Mouse (Mus musculus): ENCODE data around the gene Uhrf1. TPM values are rescaled to one million over a fixed set of nuclear protein-coding genes. Genes with fewer than 3 reads are reported as not detected.

Uhrf1 gene
- polyA plus RNA-seq, 1 experiment: 123 TPM

DNA sequence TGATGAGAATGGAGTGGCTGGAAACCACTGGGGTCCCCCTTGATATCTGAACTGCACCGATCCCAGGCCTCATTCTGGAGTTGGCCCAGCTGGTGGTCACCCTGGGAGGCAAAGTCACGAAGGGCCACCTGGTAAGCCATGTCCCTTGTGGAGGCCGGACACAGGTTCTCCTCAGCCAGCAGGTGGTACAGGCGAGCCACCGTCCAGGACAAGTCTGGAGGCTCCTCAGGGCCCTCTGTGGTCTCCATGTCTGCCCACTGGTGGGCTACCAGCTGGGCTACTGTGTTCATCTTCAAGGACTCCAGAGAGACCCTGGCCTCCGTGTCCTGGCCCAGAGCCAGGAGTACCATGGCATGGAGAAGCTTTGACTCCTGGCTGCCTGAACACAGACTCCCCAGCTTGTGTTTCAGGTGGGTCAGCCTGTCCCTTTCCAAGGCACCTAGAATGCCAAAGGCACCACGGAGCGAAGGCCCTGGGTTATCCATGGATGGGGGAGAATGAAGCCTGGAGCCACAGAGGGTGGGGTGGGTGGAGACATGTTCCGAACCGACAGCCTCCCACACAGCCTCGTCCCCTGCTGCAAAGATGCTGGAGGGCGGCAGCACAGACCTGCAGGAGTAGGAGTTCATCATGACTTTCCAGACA lies 31.4 kb upstream of the Uhrf1 start:
- no peak for TF ChIP-seq GATA1 (IDR thresholded peaks at IDR 0.05; ENCODE audit: low read length)

DNA sequence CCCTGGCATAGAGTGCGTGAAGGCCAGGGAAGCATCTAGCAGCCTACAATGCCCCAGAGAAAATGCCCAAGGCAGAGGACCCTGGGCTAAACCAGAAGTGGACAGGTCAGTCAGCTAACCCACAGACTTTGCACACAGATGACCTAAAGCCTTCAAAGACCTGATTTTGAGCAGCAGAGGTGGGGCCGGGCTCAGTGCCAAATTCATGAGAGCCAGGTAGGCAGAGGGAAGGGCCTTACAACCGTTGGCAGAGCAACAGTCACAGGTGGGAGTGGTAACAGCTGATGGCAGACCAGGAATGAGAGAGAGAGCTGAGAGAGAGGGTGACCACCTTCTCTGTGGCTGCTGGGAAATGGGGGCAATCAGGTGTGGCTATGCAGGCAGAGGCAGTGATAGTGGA lies 30.5 kb upstream of the Uhrf1 start:
- no peak for TF ChIP-seq GATA1 (IDR thresholded peaks at IDR 0.05; ENCODE audit: low read length)

DNA sequence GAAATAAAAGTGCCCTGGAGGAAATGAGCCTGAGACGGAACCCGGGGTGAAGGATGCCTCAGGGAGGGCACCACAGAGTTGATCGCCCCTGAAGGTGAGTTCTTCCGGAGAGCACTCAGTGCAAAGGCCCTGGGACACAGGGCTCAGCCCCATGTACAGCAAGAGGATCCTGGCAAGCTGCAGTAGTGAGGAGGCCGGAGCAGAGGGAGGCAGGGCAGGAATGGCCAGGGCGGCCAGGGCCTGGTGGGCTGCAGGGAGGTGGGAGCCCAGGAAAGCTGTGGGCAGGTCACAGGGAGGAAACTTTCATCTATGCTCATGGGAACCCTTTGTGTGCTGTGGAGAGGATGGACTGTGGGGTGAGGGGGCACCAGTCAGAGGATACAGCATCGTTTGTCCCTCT lies 29.6 kb upstream of the Uhrf1 start:
- TF ChIP-seq GATA1 (IDR thresholded peaks at IDR 0.05; ENCODE audit: low read length): no peak

DNA sequence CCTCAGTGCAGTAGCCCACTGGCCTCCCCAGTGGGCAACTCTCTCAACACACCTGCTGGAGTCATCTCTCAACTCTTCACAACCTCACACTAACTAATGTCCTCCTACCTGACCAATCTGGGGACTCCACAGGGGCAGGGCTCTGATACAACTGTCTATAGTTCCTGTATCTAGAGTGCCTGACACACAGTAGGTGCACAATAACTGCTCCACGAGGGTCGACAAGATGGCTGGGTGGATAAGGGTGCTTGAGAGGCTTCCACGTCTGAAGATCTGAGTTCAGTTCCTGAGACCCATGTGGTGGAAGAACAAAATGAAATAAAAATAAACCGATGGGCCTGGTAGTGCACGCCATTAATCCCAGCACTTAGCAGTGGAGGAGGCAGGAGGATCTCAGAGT lies 29.1 kb upstream of the Uhrf1 start:
- no peak for TF ChIP-seq GATA1 (IDR thresholded peaks at IDR 0.05; ENCODE audit: low read length)

DNA sequence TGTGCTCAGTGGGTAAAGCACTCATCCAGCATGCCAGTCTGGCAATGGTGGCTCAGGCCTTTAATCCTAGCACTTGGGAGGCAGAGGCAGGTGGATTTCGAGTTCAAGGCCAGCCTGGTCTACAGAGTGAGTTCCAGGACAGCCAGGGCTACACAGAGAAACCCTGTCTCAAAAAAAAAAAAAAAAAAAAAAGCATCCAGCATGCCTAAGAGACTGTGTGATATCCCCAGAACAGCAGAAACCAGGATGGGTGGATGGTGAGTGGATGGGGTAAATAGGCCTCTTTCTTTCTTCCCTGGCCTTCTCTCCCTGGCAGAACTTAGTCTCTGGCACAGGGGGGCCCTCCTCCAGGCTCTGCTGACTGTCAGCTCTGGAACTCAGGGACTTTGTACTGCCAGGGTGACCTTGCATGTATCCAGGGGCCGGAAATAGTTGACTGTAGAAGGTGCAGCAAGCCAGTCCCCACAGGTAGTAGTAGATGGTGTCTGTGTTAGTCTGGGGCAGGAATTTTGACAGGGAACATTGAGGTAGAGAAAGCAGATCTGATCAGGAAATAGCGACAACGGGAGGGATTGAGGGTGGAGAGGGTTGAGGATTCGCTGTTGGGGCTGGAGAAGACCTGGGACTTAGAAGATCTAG lies 27.2 kb upstream of the Uhrf1 start:
- no peak for TF ChIP-seq GATA1 (IDR thresholded peaks at IDR 0.05; ENCODE audit: low read length)

DNA sequence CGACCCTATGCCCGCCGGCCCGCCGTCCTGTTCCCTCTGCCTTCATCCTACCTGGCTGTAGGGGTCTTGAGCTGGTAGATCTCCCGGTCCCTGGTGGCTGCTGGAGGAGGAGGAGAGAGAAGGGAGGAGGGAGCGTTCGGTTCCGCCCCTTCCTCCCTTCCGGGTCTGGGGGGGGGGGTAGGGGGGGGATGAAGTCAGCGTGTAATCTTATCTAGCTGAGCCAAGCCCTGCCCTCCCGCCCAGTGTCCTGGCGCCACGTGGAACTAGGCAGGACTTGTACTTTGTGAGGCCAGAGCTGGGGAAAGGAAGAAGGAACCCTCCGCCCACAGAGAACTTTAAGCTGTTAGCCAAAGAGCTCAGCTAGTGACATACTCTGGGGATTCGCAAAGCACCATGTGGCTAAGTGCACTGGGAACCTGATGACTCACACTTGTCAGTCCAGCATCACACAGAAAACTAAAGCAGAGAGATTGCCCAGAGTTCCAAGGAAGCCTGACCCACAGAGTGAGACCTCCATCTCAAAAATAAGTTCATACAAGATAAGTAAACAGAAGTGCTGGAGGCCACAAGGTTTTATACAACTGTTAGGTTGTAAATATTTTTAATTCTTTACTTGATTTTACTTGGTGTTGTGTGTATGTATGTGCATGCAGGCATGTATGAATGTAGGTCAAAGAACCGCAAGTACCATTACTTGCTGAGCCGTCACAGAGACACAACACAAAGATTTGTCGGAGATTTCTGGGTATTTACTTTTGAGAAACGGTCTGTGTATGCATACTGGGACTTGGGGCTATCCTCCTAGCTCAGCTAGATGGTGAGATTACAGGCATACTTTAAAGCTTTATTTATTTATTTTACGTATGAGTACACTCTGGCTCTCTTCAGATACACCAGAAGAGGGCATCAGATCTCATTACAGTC lies 26.2 kb upstream of the Uhrf1 start, which contains the start of gene Ticam1:
Gene Ticam1, minus strand, starts transcription at position 144 of the 924 bp plus-strand sequence.
- TF ChIP-seq GATA1 (IDR thresholded peaks at IDR 0.05; ENCODE audit: low read length): no peak

DNA sequence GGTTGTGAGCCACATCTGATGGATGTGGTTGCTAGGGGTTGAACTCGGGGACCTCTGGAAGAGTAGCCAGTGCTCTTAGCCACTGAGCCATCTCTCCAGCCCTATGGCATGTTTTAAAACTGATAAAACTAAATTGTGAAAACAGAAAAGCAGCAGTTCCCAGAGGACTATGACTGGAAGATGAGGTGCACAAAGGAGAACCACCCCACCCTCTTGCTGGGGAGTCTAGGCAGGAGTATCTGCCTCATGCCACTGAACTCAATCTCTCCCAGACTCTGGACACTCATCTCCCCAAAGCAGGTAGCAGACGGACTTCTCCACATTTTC lies 25.6 kb upstream of the Uhrf1 start:
- TF ChIP-seq GATA1 (IDR thresholded peaks at IDR 0.05; ENCODE audit: low read length): no peak

DNA sequence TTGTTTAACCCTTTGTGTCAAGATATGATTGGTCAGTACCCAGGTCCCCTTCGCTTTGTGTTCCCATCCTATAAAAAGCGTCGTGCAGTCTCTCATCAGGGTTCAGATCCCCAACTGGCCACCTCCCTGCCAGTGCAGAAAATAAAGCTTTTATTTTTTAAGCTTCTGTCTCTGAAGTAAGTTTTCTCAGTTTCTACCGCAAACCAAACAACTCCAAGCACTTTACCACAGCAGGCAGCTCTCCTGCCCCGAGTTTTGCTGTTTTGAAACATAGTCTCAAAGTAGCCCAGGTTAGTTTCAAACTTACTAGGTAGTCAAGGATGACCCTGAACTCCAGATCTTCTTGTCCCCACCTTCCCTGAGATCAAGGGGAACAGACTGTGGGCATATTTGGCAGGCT lies 24.8 kb upstream of the Uhrf1 start:
- TF ChIP-seq GATA1 (IDR thresholded peaks at IDR 0.05; ENCODE audit: low read length): no peak

DNA sequence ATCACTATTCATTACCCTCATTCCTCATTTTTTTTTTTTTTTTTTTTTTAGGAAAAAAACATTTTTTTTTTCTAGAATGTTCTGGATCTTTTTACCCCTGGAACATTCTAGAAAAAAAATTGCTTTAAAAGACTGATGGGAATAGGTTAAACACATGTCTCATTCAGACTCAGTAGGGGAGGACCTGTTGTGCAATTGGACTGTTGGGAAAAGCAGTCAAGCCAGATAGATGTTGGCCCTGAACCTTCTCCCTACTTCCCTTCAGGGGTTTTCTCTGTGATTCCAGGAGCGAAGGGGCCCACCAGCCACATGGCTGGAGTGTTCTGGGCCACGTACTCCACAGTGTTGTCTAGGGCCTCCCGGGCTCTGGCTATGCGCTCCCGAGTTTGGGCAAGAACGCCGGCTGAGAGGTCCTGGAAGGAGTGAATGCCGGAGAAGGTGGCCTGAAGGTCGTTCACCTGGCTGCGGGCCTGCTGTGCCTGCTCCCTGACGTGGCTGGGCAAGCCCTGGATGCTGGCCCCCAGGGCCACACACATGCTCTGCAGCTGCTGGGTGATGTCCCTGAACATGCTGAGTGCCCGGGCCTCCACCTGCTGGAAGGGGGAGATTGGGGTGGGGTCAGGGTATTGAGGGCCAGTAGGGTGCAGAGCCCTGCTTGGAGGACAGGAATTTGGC lies 23.5 kb upstream of the Uhrf1 start:
- TF ChIP-seq GATA1 (IDR thresholded peaks at IDR 0.05; ENCODE audit: low read length): no peak

DNA sequence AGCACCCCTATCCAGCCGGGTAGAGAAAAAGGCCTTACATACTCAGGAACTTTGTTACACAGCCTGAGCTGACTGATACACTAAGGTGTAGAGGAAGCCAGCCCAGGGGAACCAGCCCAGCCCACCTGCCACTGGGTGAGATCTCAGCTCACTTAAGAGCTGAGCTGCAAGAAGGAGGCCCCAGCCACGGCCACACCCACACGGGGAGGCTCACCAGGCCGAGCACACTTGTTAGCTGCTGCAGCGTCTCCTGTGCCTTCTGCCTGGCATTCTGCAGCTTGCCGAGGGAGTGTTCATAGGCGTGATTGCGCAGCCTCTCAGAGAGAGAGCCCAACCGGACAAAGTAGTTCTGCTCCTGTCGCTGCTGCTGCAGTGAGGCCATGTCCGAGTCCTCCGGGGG lies 21.9 kb upstream of the Uhrf1 start:
- no peak for TF ChIP-seq GATA1 (IDR thresholded peaks at IDR 0.05; ENCODE audit: low read length)

DNA sequence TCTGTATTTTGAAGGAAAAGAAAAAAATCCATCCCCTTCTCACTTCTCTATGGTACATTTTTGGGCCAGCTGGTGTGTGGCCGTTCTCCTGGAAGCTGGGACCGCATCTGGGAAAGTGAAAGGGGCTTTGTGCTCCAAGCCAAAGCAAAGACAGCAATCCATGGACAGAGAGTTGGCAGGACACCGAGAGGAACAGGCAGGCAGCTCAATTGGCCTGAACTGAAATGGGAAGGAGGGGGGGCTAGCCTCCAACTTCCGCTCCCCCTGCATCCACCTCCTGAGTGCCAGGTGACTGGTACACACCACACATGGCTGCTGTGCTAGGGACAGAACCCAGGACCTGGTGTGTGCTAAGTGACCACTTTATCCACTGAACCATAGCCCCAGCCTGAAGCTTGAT lies 20.3 kb upstream of the Uhrf1 start:
- no peak for TF ChIP-seq GATA1 (IDR thresholded peaks at IDR 0.05; ENCODE audit: low read length)

DNA sequence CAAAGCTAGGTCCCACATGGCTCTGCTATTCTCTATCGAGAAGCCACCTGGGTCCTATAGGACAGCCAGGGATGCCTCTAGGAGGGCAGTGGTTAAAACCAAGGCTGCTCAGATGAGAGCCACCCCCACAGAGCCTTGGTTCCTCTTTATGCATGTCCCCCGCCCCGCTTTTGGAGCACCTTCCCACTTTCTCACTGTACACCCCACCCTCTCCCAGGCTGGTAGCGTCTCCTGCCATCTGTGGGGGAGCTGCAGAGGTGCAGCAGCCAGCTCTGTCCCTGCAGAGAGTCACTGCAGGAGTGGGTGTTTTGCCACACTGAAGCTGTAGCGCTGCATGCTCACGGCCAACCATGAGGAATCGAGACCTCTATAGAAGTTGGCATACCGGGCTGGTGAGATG lies 19.8 kb upstream of the Uhrf1 start:
- TF ChIP-seq GATA1 (IDR thresholded peaks at IDR 0.05; ENCODE audit: low read length): no peak

DNA sequence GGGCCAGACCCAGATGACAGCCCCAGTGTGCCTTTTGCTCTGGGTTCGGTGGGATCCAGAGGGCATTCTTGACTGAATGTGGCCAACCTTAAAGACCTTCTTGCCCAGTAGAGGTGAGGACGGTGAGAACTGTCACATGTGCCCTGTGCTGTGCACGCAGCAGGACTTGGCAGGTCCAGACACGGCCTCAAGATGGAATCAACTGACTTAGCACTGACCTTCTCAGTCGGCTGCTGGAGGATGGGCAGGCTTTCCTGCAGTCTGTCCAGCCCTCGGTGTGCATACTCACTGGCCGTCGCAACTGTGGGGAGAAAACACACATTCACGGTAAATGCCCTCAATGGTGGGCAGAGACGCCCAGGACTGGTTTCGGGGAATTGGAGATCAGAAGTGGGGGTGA lies 17.1 kb upstream of the Uhrf1 start:
- no peak for TF ChIP-seq GATA1 (IDR thresholded peaks at IDR 0.05; ENCODE audit: low read length)

DNA sequence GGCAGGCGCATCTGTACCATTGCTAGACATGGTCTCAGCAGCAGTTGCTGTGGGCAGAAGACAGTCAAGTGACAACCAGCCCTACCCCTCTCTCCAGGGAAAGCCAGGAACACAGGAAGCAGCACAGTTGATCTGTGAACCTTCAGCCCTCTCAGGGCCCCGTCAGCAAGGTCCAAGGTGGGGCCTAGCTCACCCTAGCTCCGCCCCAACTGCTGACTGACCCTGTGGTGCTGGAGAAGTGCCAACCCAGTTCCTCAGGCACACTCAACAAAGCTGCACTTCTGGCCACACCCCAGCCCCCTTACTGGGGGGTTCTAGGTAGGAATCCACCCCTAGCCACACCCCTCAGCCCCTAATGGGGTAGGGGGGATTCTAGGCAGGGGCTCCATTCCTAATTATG lies 15.3 kb upstream of the Uhrf1 start:
- TF ChIP-seq GATA1 (IDR thresholded peaks at IDR 0.05; ENCODE audit: low read length): no peak

DNA sequence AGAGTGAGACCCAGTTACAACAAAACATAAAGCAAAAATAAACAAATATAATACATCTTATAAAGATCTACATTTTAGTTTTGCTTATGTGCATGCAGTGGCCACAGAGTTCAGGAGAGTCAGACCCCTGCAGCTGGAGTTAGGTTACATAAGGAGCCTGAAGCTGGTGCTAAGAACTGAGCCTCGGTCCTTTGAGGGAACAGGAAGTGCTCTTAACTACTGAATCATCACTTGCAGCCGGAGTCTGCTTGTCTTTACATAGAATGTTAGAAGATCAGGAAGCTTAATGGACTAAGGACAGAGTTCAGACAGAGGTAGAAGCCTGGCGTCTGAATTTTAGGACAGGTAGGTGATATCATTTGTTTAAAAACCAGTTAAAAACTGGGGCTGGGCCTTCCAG lies 14.3 kb upstream of the Uhrf1 start:
- TF ChIP-seq GATA1 (IDR thresholded peaks at IDR 0.05; ENCODE audit: low read length): no peak
